Mouse (Mus musculus): ENCODE results near the gene Trabd2b.

The Trabd2b gene

DNA sequence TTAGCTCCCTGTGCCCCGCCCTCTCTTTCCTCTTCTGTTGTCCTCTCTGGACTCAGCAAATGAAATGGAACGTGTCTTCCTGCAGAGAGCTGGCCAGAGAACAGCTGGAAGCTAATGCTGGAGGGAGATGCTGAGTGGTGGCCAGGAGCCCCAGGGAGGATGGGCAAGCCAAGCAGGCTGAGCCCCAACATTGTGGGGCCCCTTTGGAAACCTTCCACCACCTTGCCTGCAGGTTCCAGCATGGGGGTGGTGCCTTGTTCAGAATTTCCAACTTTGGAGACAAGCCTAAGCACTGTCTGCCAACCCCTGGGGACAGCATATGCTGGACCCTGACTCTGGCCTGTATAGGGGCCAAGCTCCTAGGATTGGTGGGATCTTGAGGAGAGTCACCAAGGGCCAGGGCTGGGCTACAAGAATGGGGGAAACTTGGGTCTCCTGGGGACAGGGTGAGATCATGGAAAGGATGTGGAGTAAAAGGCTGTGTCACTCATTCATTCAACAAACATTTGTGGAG lies 188.7 kb downstream of the Trabd2b start:
- in situ Hi-C loops (cut with MseI, MboI), result no loop called here

DNA sequence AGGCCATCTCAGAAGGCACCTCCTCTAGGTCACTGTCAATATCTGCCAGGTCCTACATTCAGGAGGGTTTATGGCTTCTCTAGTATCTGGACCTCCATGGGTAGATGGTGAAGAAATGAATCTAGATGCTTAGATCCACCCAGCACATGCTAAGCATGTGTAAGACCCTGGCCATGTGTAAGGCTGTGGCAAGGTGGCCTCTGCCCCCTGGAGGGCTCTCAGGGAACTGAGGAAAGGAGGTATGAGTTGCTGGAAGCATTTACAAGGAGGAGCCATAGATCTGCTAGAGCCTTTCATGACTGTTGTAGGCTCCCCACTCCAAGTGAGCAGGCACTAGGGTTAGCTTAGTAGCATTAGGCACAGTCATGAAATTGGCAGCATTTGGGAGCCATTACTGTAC lies 192.6 kb downstream of the Trabd2b start:
- in situ Hi-C loops (cut with MseI, MboI), result no loop called here

DNA sequence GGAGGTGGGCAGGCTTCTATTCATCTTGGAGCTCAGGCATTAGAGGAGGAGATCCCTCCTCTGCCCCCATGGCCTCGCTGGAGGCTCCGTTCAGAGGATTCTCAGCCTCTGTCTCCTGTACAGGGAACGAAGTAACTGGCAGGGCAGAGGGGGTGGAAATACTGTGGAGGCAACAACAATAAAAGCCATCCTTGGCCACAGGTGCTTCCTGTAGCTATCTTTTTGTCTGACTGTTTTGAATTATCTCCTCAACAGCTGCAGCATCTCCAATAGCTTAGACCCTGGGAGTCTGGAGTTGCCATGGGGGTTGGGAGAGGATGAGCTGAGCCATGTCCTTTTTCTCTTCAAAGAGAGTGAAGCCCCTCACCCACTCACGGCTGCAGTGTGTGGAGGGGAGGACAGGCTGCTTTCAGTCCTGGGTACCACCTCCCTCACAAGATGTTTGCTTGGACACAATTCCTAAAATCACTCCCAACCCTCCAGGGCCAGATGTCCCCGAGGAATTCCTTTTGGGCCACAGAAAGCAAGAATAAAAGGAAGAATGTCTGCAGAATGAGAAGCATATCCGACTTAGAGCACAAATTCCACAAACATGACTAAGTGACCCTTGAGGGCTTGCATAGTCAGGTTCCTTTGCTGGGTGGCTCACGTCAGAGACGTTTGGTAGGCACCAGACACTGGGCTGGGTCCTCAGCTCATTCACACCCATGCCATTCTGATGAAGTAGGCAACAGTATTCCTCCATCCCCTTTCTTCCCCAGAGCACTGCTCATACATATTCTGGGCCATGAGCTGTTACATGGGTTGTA lies 194.9 kb downstream of the Trabd2b start:
- in situ Hi-C loops (cut with MseI, MboI), result no loop called here

DNA sequence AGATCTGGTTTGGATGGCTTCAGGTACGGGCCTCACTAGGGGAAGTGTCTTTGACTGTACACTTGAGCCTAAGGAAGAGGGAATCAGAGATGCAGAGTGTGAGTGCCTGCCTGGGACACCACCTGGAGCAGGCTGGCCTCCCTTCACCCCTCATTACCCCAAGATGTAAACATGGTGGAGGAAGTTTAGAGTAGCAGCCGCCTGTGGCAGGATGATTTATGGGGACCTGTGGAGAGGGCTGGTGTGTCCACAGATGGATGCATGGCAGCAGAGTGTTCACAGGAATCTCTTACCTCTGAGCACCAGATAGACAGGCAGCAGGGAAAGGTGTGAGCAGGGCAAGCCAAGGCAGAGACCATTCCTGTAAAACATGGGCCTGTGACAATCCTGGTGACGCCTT lies 199.1 kb downstream of the Trabd2b start:
- in situ Hi-C loops (cut with MseI, MboI), result no loop called here

DNA sequence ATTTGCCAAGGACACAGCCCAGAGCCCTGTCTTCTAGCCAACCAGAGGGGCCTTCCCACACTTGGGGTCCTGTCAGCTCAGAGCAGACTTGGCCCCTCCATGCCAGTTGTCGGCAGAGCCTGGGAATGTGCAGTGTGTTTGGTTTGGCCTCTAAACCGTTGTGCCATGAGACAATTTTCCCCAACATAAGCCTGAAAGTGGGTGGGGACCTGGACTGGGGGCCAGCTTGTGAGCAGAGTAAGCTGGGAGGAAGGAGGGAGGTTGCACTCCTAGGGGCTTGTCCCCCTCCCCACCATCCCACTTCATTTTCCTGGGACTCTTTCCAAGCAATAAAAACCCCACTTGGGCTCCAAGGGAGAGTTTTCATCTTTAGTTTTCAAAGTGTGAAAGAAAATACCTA lies 201.3 kb downstream of the Trabd2b start:
- in situ Hi-C loops (cut with MseI, MboI), result no loop called here

DNA sequence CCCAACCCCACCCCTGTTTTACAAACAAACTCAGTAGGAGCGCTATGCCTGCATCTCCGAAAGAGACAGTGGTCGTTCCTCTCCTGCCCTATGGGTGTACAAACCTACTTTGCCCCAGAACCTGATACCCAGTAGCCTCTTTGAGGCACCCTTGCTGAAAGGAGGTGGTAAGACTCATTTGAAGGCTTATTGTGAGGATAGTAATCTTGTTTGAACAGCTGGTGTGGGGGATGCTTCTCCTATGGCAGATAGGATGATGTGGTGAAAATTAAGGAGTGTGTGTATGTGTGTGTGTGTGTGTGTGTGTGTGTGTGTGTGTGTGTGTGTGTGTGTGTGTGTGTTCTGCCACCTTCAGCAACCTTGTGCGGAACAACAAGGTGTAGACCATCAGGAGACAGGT lies 202.8 kb downstream of the Trabd2b start:
- in situ Hi-C loops (cut with MseI, MboI), result no loop called here

DNA sequence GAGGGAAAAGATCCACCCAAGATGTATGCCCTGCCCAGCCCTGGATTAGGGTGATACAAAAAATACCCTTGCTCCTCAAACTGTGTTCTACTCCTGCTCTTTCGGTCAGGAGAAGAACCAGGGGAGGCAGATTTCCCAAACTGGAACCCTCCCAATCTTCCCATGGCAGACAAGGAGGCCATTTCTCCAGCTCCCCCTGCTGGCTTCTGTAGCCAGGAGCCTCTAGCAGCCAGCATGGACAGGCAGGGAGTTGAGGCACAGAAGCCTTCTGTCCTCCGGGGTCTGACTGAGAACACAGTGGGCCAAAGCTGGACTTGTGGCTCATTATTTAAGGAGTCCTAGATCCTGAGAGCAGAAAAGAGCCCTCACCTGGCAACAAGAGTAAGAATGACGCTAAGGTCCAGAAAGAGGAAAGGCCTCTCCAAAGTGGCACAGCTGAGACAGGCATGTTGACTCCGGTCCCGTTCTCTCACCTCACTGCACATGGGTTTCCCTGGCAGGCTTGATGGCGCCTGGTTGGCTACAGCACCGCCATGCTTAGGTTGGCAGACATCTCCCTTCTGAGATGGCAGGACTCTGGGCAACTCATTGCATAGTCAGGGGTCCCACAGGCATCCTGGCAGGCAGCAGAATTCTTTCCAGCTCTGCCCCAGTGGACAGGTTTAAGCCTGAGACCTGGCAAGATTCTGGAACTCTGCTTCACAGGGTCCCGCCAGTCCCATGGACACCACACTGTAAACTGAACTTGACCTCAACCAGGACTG lies 204.8 kb downstream of the Trabd2b start:
- in situ Hi-C loops (cut with MseI, MboI), result no loop called here

DNA sequence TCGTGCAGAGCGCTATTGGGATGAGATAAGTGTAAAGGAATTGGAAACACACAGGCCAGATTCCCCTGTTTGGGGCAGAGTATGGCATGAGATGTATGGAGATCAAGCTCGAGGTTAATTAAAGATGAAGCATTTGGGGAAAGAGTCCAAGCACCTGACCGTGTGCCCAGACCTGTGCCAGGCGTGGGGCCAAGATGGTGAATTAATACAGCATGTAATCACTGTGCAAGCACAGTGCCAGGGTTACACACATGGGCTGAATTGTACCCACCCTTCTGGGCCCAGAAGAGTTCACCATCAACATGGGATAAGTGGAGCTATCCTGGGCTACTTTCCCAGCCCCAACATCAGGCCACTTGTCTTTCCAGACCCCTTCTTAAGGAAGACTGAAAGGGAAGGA lies 205.5 kb downstream of the Trabd2b start:
- in situ Hi-C loops (cut with MseI, MboI), result no loop called here

GRCm38 (mm10) chr4:114612827-114613226 lies 206.3 kb downstream of the Trabd2b start:
- in situ Hi-C loops (cut with MseI, MboI), result no loop called here

DNA sequence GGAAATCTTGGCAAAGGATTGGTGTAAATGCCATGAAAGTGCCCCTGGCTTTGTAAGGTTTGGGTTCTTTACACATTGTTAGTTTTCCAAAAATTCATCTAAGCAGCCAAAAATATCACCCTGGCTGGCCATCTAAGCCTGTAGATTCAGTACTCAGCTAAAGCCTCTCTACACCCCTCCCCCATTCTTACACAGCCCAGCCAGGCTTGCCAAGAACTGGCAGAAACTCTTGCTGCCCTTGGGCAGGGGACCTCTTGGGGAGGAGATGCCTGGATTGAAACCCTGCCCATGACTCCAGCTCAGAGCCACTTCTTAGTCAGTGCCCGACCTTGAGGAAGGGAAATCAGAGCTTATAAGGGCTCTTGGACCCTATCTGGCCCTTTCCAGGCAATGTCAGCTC lies 207.6 kb downstream of the Trabd2b start:
- in situ Hi-C loops (cut with MseI, MboI), result no loop called here

DNA sequence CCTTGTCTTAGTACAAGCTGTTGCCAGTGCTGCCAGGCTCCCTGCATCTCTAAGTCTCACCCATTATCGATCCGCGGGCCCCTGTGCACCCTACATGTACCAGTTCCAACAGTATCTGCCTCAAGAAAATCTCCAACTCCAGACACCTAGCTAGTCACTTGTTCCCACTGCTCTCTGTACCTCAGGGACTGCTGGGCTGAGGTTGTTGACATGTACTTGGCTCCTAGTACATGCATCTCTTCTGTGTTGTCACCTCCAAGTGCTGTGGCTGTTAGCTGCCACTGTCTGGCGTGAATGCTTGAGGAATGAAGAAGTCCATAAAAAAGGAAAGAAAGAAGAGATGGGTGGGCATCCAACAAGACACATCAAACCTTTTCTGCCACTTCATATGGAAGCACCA lies 209.2 kb downstream of the Trabd2b start:
- in situ Hi-C loops (cut with MseI, MboI), result no loop called here

DNA sequence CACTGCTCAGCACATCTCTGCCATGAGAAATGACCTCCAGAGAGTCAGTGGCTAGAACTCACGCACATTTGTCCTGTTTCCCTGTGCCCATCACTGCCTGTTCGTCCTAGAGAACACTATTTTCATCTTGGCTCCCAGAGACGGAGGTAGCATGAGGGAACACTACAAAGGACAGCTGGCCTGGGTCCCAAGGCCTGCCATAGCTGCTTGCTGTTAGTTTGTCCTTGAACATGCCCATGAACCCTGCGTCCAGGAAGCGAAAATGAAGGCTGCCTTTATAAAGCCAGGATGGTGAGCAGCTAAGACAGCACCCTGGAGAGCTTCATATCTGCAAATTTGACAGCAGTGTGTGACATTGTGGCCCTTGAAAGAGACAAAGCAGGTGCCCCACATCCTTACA lies 216.4 kb downstream of the Trabd2b start:
- in situ Hi-C loops (cut with MseI, MboI), result loop anchor here in 1 of 2 experiments (10.0 kb wide), 1 partner anchor 218 kb away; the partner anchor contains the start of gene Trabd2b

DNA sequence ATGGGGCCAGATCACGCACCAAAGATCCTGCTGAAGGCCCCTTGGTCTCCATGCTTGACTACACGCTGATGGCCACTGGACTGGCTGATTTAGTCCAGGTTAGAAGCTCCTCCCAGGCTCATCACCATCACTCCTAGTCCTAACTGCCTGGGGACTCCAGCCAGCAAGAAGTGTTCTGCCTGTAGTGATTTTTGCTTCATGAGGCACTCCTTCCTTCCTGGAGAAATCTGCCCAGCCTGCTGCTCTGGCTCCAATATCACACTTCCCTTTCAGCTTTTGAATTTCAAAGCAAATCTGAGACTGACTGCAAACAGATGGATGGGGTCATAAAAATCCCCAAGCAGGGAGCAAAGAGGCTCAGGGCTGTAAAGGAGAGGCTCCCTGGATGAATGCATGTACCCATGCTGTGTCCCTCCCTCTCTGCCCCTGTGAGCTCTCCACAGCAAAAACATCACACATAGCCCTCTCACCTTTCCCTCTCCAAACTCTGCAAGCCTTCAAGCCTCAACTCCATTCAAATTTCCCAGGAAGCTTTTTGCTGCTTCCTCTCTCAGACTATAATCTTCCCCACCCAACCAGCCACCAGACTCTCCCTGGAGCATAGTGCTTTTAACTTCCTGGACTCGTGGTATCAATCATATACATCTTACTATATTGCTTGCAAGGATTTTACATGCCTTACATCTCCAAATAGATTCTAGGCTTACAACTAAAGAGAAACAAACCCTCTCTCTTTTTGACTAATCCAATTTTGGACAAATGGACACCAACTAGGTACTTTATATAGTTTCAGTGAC lies 217.8 kb downstream of the Trabd2b start:
- in situ Hi-C loops (cut with MseI, MboI), result loop anchor here in 1 of 2 experiments (10.0 kb wide), 1 partner anchor 220 kb away; the partner anchor contains the start of gene Trabd2b

- in situ Hi-C loops (cut with MseI, MboI), result loop anchor here in 1 of 2 experiments (10.0 kb wide), 1 partner anchor 221 kb away; the partner anchor contains the start of gene Trabd2b
Observed at GRCm38 (mm10) chr4:114625357-114625756, 218.8 kb downstream of the Trabd2b start.

- in situ Hi-C loops (cut with MseI, MboI), result loop anchor here in 1 of 2 experiments (10.0 kb wide), 1 partner anchor 221 kb away; the partner anchor contains the start of gene Trabd2b
Observed at GRCm38 (mm10) chr4:114625920-114626319, 219.4 kb downstream of the Trabd2b start.

- in situ Hi-C loops (cut with MseI, MboI), result loop anchor here in 1 of 2 experiments (10.0 kb wide), 1 partner anchor 223 kb away; the partner anchor contains the start of gene Trabd2b
Observed at GRCm38 (mm10) chr4:114627674-114628293, 221.3 kb downstream of the Trabd2b start.

GRCm38 (mm10) chr4:114635889-114636288 lies 229.4 kb downstream of the Trabd2b start:
- in situ Hi-C loops (cut with MseI, MboI), result loop anchor here in 1 of 2 experiments (10.0 kb wide), 1 partner anchor 241 kb away; no protein-coding TSS in a partner anchor

DNA sequence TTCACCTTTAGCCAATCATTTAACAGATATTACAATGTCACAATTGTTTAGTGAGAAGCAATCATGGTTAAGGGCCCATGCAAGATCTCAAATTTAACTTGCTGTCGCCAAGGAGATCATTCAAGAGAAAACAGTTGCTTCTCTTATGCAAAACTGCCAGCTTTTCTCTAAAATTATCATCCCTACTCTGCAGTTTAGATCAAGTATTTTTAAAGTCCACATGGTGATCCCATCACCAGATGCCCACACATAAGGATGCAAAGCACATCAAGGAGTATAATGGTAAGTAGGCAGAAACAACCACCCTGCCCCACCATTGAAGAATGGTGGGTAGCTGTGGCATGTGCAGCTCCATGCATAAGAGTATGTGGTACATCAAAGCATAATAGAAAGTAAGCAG lies 229.8 kb downstream of the Trabd2b start:
- in situ Hi-C loops (cut with MseI, MboI), result loop anchor here in 1 of 2 experiments (10.0 kb wide), 1 partner anchor 242 kb away; no protein-coding TSS in a partner anchor

- in situ Hi-C loops (cut with MseI, MboI), result loop anchor here in 1 of 2 experiments (10.0 kb wide), 1 partner anchor 242 kb away; no protein-coding TSS in a partner anchor
Observed at GRCm38 (mm10) chr4:114637120-114637519, 230.6 kb downstream of the Trabd2b start.

GRCm38 (mm10) chr4:114642469-114642868 lies 235.9 kb downstream of the Trabd2b start:
- in situ Hi-C loops (cut with MseI, MboI), result no loop called here

All from mouse trophoblast stem cell (cell line).